Mouse (Mus musculus) midbrain, embryonic 16.5 days (tissue): ENCODE data around the gene Gadd45b. TPM values are rescaled to one million over a fixed set of nuclear protein-coding genes. Genes with fewer than 3 reads are reported as not detected.

Experiments used
- ATAC-seq: fragments of 200-750 bp; cut with Nextera tagmentation; 2 replicates; pipeline ENCODE4 v1.8.0; 2017; ENCODE audit warnings: moderate TSS enrichment
- H3K27ac ChIP-seq: fragments of 300-500 bp; sonication (generic); 2 replicates; pipeline ENCODE4 v1.5.1; 2014; ENCODE audit warnings: mild to moderate bottlenecking, low read length, mixed read lengths
- H3K27me3 ChIP-seq: fragments of 300-500 bp; sonication (generic); 2 replicates; pipeline ENCODE4 v1.6.1; 2014; ENCODE audit warnings: low read depth, low read length, mixed read lengths; ENCODE audit not compliant: control insufficient read depth, insufficient read depth
- H3K36me3 ChIP-seq: fragments of 300-500 bp; sonication (generic); 2 replicates; pipeline ENCODE4 v1.6.1; 2014; ENCODE audit warnings: mild to moderate bottlenecking, low read length, moderate library complexity, mixed read lengths; ENCODE audit not compliant: control insufficient read depth, insufficient read depth
- H3K4me1 ChIP-seq: fragments of 300-500 bp; sonication (generic); 2 replicates; pipeline ENCODE4 v1.6.1; 2014; ENCODE audit warnings: mild to moderate bottlenecking, low read length, mixed read lengths; ENCODE audit not compliant: control insufficient read depth, insufficient read depth
- H3K4me2 ChIP-seq: fragments of 300-500 bp; sonication (generic); 2 replicates; pipeline ENCODE4 v1.6.1; 2014; ENCODE audit warnings: mild to moderate bottlenecking, low read length, mixed read lengths
- H3K4me3 ChIP-seq: fragments of 300-500 bp; sonication (generic); 2 replicates; pipeline ENCODE4 v1.5.1; 2014; ENCODE audit warnings: low read depth, mild to moderate bottlenecking, low read length, moderate library complexity, mixed read lengths
- H3K9ac ChIP-seq: fragments of 300-500 bp; sonication (generic); 2 replicates; pipeline ENCODE4 v1.6.1; 2014; ENCODE audit warnings: low read depth, low read length, mixed read lengths
- H3K9me3 ChIP-seq: fragments of 300-500 bp; sonication (generic); replicated peaks from 2 replicates; pipeline ENCODE4 v1.6.1; 2014; ENCODE audit warnings: mild to moderate bottlenecking, low read length, mixed read lengths; ENCODE audit not compliant: control insufficient read depth, poor library complexity, severe bottlenecking
- WGBS: fragments of 180-500 bp; shearing (Covaris S2); extraction: QIAGEN DNeasy Blood & Tissue Kit; methylation state at CpG from one replicate; pipeline ENCODE4 v1.1.7; 2014; 5-methylcytosine and 5-hydroxymethylcytosine counted together
- polyA plus RNA-seq: library from polyadenylated mRNA; unstranded; fragments of >200 nt; fragmentation: Nextera tagmentation; extraction: Ambion mirVana; gene quantifications from 2 replicates; pipeline ENCODE4 v1.2.1, GENCODE M21; 2015

Gene Gadd45b
- polyA plus RNA-seq, 1 experiment from 2014 or later = 7.1 TPM

DNA sequence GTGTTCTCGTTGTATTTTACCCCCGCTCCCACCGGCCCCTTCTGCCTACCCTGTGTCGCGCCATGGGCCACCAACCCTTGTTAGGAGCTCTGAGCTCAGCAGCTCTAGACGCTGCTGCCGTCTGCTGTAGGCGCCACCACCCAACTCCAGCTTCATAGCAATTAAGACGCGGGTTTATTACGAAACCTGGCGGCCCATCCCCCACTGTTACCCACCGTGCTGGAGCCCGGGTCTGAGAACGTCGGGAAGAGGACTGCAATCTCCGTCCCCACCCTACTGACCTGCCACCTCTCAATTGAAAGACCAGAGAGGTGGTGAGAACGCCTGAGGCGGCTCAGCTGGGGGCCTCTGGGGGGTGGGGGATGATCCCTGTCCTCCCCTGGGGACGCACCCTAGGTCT, 2.3 kb downstream of the Gadd45b start:
- Histone ChIP-seq H3K9me3 (no peaks in the 10 kb centered on the region), H3K4me3 (no peak overlapping the region), H3K27ac (no peak overlapping the region), H3K4me1 (peaks cover 36% of the 10 kb centered on the region), H3K27me3 (peaks cover 43% of the 10 kb centered on the region), H3K36me3 (no peaks in the 10 kb centered on the region), H3K9ac (no peak overlapping the region), H3K4me2 (peak overlapping the region; percentile 18)
- under 1% methylated on average over 20 of the region's 20 CpGs for WGBS
- no peak for ATAC-seq

DNA sequence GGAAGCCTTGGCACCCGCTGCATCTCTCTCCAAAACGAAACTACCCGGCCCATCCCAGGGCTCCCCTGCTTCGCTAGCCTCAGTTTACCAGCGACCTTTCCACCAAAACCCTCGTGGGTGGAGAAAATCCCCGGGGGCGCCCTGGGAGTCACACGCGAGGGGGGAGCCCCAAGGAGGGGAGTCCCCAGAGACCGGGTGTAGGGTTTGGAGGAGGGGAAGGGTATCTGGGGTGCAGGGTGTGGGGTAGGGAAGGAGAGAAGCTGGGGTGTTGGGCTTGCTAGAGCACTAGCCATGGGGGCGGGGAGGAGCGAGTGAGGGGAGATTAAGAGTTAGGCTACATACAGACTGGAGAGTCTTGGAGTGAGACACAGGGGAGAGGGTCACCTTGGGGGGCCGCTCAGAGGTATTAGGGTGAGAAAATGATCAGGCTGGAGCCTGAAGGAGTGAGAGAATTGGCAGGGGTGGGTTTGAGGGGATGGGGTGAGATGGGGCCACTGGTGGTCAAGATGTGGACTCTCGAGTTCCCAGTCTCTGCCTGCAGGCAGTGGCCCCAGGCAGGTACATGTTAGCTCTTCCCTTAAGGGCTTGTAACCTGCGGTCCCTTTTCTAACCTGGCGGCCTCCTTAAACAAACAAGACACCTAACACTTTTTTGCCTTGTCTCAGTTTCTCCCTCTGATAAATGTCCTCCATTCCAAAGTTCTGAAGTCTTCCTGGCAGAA, 3.0 kb downstream of the Gadd45b start:
- H3K4me1 ChIP-seq = peaks cover 36% of the 10 kb centered on the region
- no peak for ATAC-seq
- H3K36me3 ChIP-seq = no peaks in the 10 kb centered on the region
- peaks cover 44% of the 10 kb centered on the region for H3K27me3 ChIP-seq
- H3K9me3 ChIP-seq = no peaks in the 10 kb centered on the region
- H3K4me3 ChIP-seq = no peak overlapping the region
- H3K27ac ChIP-seq = no peak overlapping the region
- no peak overlapping the region for H3K9ac ChIP-seq
- H3K4me2 ChIP-seq = peak overlapping the region; percentile 18
- WGBS = 2% methylated on average over 17 of the region's 17 CpGs

DNA sequence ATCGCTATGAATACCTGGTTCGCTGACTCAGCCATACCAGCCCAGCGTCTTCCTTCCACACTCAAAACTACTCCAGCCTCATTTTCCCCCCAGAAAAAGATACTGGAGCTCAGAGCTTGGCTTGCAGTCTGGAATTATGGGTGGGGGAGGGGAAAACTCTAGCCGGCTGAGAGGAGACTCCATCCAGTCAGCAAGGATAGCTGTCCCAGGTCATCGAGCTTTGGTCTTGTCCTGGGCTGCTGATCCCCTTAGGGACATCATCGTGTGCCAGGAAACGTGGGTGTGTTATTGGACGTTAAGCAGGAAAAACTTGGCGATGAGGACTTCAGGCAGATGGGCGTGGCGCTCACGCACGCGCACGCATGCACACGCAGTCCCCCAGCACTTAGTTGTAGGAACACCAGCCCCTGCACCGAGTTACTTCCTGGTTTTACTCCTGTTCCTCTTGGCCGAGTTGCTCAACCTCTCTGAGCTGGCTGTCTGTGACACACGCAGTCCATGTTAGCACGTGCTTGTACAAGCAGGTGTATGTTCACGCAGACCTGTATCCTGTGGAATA, 3.6 kb downstream of the Gadd45b start:
- WGBS = 3% methylated on average over 21 of the region's 21 CpGs
- H3K27ac ChIP-seq = no peak overlapping the region
- H3K4me2 ChIP-seq = peak overlapping the region; percentile 32; the same call in 1 of the 2 replicates
- peaks cover 44% of the 10 kb centered on the region for H3K27me3 ChIP-seq
- H3K4me1 ChIP-seq = peaks cover 36% of the 10 kb centered on the region
- H3K4me3 ChIP-seq = no peak overlapping the region
- ATAC-seq = no peak
- no peak overlapping the region for H3K9ac ChIP-seq
- H3K9me3 ChIP-seq = no peaks in the 10 kb centered on the region
- no peaks in the 10 kb centered on the region for H3K36me3 ChIP-seq

DNA sequence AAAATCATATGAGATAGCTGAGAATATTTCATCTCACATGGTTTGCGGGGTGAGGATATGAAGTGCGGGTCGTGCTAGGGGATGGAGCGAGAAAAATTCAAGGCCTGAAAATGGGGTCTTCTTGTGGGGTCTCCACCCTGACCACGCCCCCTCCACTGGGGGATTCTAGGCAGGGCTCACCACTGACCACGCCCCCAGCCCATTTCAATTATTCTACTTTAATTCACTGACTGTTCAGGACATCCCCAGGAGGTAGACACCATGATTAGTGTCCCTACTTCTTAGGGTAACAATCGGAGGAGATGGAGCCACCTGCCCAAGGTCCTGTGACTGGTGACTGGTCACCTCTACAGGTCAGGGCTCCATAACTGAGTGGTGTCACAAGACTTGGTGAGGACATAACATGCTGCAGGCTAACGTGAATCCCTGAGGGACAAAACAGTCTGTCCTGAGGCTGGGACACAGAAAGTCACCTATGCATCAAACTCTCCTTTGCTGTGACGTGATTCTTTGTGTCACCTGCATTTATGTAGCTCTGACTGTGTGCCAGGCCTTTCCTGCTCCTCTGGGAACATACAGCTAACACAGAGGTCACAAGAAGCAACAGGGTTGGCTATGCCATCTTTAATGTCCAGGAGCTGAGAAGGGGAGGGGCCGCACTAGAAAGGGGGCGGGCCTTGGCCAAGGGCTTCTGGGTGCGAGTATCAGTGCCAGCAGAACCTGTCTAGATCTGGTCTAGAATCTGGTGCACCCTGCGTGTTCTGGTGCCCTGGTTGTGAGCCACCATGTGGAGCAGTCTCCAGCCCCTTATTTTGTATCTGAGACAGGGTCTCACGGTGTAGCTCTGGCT, 4.5 kb downstream of the Gadd45b start:
- Histone ChIP-seq H3K4me3 (no peak overlapping the region), H3K27ac (no peak overlapping the region), H3K9me3 (no peaks in the 10 kb centered on the region), H3K27me3 (peaks cover 44% of the 10 kb centered on the region), H3K4me1 (peaks cover 33% of the 10 kb centered on the region), H3K36me3 (no peaks in the 10 kb centered on the region), H3K9ac (no peak overlapping the region), H3K4me2 (no peak overlapping the region)
- WGBS = 37% methylated on average over 14 of the region's 14 CpGs
- no peak for ATAC-seq

GRCm38 (mm10) chr10:80935241-80935640, 5.4 kb downstream of the Gadd45b start:
- Histone ChIP-seq H3K9me3 (no peaks in the 10 kb centered on the region), H3K27ac (no peak overlapping the region), H3K4me2 (no peak overlapping the region), H3K27me3 (peaks cover 44% of the 10 kb centered on the region), H3K4me3 (no peak overlapping the region), H3K9ac (no peak overlapping the region), H3K4me1 (peaks cover 35% of the 10 kb centered on the region), H3K36me3 (no peaks in the 10 kb centered on the region)
- 5% methylated on average over 3 of the region's 3 CpGs for WGBS
- no peak for ATAC-seq

DNA sequence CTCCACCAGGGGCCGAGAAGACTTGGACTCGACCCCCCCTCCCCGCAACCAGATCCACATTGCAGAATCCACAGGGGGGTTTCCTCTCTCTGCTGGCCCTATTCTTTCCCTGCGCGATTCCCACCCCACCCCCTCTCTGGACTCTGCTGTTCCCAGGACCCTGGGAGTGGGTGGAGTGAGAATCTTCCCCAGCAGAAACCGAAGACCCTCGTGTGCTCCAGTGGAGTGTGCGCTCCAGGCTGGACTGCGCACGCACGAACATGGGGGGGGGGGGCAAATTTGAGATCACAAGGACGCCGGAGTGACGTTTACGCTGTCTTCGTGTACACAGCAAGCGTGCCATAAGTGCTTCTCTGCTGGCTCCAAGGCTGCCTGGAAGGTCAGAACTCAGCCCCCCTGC, 5.8 kb downstream of the Gadd45b start:
- H3K4me3 ChIP-seq = peak overlapping the region; percentile 8; the same call in 1 of the 2 replicates
- H3K27me3 ChIP-seq = peaks cover 42% of the 10 kb centered on the region
- H3K4me2 ChIP-seq = peak overlapping the region; percentile 46
- no peak for ATAC-seq
- H3K36me3 ChIP-seq = no peaks in the 10 kb centered on the region
- H3K9ac ChIP-seq = no peak overlapping the region
- 2% methylated on average over 17 of the region's 17 CpGs for WGBS
- no peaks in the 10 kb centered on the region for H3K9me3 ChIP-seq
- H3K27ac ChIP-seq = no peak overlapping the region
- H3K4me1 ChIP-seq = peaks cover 32% of the 10 kb centered on the region

GRCm38 (mm10) chr10:80936135-80936809, 6.4 kb downstream of the Gadd45b start:
- 1% methylated on average over 36 of the region's 37 CpGs for WGBS
- Histone ChIP-seq H3K36me3 (no peaks in the 10 kb centered on the region), H3K27me3 (peaks cover 38% of the 10 kb centered on the region), H3K27ac (no peak overlapping the region; the same call in 1 of the 2 replicates), H3K9ac (peak overlapping the region; percentile 57), H3K9me3 (no peaks in the 10 kb centered on the region), H3K4me1 (peaks cover 28% of the 10 kb centered on the region; the same call in 1 of the 2 replicates), H3K4me3 (peak overlapping the region; percentile 2; the same call in 1 of the 2 replicates), H3K4me2 (peak overlapping the region; percentile 46)
- peak; percentile 19; the same call in 1 of the 2 replicates for ATAC-seq

- H3K9me3 ChIP-seq = no peaks in the 10 kb centered on the region
- 14% methylated on average over 6 of the region's 6 CpGs for WGBS
- peak overlapping the region; percentile 2; the same call in 1 of the 2 replicates for H3K4me3 ChIP-seq
- H3K27ac ChIP-seq = no peak overlapping the region
- H3K27me3 ChIP-seq = peaks cover 34% of the 10 kb centered on the region
- H3K4me2 ChIP-seq = peak overlapping the region; percentile 46
- no peak for ATAC-seq
- H3K36me3 ChIP-seq = no peaks in the 10 kb centered on the region
- peaks cover 25% of the 10 kb centered on the region; the same call in 1 of the 2 replicates for H3K4me1 ChIP-seq
- peak overlapping the region; percentile 57 for H3K9ac ChIP-seq
These were observed 6.9 kb downstream of the Gadd45b start for GRCm38 (mm10) chr10:80936810-80937164.
